Mouse (Mus musculus): ENCODE results near the gene Psmd9.

- TF ChIP-seq CHD2 (IDR thresholded peaks at IDR 0.05; ENCODE audit: low read depth, low read length): no peak
- TF ChIP-seq MAFK (IDR thresholded peaks at IDR 0.05; ENCODE audit: insufficient read depth, low read depth, low read length): no peak
Observed at GRCm38 (mm10) chr5:123146357-123146756, 22.9 kb upstream of the Psmd9 start.
